Mouse (Mus musculus) kidney, adult 2 months (tissue): ENCODE measurements at regions not wholly inside any gene's neighbourhood (a gene's known extent, or its start where the extent isn't known, plus 50 kb on each side); places are given as distances from the start of the nearest gene placed in this dataset.

Experiments used
- CTCF ChIP-seq: fragments of 200-500 bp; conservative IDR thresholded peaks from 2 replicates; pipeline ENCODE4 v1.5.1; 2011; ENCODE audit warnings: low read depth, mild to moderate bottlenecking, control low read depth, low read length, moderate library complexity, mixed read lengths; ENCODE audit not compliant: insufficient read depth, insufficient read length
- POLR2A ChIP-seq: fragments of 200-500 bp; IDR thresholded peaks from one replicate; pipeline ENCODE4 v1.6.1; 2011; ENCODE audit warnings: low read depth, low read length, control low read depth

DNA sequence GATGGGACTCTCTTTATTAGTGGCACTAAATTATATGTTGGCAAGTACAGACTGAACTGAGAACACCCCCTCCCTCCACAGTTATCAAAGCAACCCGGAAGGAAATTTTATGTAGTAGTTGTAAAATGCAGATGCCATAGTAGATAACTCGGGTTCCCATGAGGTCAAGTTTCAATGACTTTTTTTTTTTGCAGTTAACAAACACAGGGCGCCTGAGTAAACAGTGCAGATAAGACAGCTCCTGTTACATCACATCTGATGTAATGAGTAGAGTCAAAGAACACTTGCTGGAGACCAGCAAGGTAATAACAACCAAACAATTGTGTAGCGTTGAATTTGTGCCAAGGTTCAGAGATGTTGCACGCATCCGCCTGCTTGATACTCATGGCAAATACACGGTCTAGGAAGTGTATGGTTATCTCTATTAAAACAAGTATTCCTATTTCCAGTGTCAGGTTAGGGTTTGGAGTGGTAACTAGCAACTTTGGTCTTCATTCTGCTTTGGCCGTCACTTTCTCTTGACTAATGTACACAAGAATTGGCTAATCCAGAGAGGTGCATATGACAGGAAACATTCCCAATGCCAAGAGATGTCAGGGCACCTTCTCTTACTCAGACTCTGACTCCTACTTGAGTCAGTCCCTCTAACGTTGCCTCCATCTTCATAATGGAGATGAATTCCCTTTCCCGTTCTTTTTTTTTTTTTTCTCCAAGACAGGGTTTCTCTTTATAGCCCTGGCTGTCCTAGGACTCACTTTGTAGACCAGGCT lies 66.3 kb upstream of the Sp4 start:
- TF ChIP-seq CTCF (no peak), POLR2A (no peak)
